Mouse (Mus musculus) CD4-positive, CD25-positive, alpha-beta regulatory T cell, adult 4 months (primary cell): ENCODE results near the gene 2010111I01Rik. TPM values are rescaled to one million over a fixed set of nuclear protein-coding genes. Genes with fewer than 3 reads are reported as not detected.
"Not testable (repeated sequence)": the region's sequence is repeated elsewhere in the genome, so short reads cannot be mapped to it uniquely, and the experiment has no call there.

Source experiments
- ATAC-seq: one replicate; pipeline ENCODE4 v1.8.0; 2017
- polyA plus RNA-seq, 2 experiments: library from polyadenylated mRNA; unstranded; fragments of 100-300 nt; shearing (Covaris generic); gene quantifications; one replicate each; pipeline ENCODE4 v1.2.1; 2017

2010111I01Rik gene
- polyA plus RNA-seq, 2 experiments from 2014 or later, result 224 to 233 TPM

GRCm38 (mm10) chr13:62956776-62957175 is 7.9 kb upstream of the 2010111I01Rik start:
- no peak for ATAC-seq

GRCm38 (mm10) chr13:62963358-62963757 is 1.3 kb upstream of the 2010111I01Rik start:
- no peak for ATAC-seq

DNA sequence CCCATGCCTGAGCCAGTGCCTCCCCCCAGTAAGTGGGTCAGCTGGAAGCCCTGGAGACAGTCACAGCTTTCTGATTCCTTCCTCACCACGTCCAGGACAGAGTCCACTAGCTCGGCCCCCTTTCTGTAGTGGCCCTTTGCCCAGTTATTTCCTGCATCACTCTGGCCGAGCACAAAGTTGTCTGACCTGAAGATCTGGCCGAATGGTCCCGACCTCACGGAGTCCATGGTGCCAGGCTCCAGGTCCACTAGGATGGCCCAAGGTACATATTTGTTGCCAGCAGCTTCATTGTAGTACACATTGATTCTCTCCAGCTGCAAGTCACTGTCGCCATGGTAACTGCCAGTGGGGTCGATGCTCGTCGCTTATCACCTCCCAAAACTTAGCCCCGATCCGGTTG is 3.5 kb downstream of the 2010111I01Rik start:
- ATAC-seq, result no peak

GRCm38 (mm10) chr13:62970515-62971269 is 6.0 kb downstream of the 2010111I01Rik start:
- no peak for ATAC-seq

- ATAC-seq, result no peak
These were observed 7.7 kb downstream of the 2010111I01Rik start for GRCm38 (mm10) chr13:62972403-62972802.

GRCm38 (mm10) chr13:62973111-62973510 is 8.4 kb downstream of the 2010111I01Rik start:
- ATAC-seq, result no peak

DNA sequence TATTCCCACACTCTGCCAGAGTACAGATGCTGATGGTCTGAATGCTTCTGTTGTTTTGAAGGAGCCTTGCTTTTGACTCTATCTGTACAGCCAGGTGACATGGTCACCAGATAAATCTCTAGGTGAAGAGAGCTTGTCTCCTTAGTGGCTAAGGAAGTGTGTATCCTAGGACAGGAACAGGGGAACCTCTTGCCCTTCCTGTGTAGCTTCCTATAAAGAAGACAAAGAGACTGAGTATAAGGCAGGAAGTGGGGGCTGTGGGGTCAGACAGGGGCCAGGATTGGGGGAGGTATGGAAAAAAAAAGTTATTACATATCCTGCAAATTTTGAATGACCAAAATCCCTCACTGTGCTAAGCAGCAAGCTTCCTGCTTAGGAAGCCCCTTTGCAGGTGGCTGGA is 13.4 kb downstream of the 2010111I01Rik start:
- no peak for ATAC-seq

DNA sequence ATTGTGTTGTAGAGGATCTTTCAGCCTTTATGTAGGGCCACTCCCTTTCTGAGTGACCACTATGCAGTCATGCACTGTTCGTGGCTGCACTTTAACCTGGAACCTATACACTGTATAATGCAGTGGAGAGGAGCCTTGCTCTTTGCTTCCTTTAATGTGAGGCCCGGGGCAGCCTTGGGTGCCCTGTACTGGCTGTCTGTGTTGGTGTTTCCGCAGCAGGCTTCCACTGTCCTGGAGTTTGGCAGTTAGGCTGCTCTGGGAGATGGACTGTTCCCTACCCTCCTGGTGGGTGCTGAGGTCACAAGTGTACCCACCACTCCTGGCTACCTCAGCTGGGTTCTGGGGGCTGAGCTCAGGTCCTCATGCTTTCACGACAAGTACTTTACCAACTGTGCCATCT is 14.1 kb downstream of the 2010111I01Rik start:
- ATAC-seq, result no peak

DNA sequence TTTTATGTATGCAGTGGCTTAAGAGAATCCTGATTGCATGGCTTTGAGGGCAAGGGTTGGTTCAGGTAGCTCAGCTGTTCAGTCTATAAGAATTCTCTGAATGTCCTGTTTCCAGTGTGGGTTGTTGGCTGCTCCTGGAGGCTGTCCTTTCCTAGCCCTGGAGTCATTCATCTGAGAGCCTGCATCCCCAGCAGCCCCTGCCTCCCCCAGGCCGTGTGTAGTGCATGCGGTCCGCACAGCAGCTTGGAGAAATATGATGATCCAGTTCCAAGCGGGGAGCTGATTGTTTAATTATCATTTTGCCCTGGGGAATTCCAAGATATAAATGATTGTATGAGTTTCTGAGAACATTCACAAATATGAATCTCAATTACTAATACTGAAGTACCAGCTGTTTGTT is 14.5 kb downstream of the 2010111I01Rik start:
- no peak for ATAC-seq

- ATAC-seq, result no peak
These were observed 15.4 kb downstream of the 2010111I01Rik start for GRCm38 (mm10) chr13:62980131-62980530.

GRCm38 (mm10) chr13:62984485-62984884 is 19.8 kb downstream of the 2010111I01Rik start:
- ATAC-seq, result no peak

- no peak for ATAC-seq
These were observed 25.3 kb downstream of the 2010111I01Rik start for GRCm38 (mm10) chr13:62989891-62990490.

DNA sequence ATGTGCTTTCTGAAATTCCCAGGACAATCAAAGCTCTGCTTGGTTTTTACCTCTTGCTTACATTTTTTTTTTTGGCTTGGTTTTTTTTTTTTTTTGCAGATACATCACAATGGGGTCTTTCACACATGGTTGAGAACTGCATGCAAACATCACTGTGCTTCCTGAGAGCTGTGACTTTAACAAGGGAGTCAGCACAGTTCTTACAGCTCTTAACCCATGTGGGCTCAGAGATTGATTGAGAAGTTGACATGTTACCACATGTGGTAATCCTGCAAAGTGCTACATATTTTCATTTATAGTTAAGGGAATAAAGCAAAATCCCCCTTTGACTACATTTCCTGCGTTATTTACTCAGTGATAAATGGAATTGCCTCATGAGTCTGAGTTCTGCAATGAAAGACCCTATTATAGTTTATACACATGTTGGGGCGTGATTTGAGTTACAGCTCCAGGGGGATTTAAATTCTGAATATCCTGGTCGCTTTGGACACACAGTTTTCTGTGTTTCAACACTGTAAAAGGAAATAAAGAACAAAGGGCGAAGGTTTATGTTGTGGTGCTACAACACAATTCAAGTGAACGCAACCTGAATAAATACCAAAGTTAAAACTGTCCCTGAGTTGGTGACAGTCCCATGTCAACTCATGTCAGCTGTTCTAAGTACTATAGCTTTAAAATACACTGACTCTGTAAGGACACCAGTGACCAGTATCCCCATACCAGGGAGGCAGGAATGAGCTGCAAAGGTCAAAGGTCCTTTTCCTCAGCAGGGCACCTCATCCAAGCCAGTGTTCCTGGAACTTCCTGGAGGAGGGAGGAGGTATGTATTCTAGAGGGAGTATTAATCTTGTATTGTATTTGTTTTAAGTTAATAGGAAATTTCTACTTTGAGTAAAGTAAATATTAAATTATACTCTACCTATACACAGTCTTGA is 29.1 kb downstream of the 2010111I01Rik start:
- ATAC-seq, result no peak

- ATAC-seq, result no peak
These were observed 32.1 kb downstream of the 2010111I01Rik start for GRCm38 (mm10) chr13:62996767-62997166.

DNA sequence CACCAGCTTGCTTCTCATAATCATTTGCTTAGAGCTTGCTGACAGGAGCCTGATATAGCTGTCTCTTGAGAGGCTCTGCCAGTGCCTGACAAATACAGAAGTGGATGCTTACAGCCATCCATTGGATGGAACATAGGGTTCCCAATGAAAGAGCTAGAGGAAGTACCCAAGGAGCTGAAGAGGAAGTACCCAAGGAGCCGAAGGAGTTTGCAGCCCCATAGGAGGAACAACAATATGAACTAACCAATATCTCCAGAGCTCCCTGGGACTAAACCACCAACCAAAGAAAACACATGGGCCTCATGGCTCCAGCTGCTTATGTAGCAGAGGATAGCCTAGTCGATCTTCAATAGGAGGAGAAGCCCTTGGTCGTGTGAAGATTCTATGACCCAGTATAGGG is 42.8 kb downstream of the 2010111I01Rik start:
- not testable (repeated sequence) for ATAC-seq

GRCm38 (mm10) chr13:63010345-63011090 is 45.8 kb downstream of the 2010111I01Rik start:
- ATAC-seq, result no peak

DNA sequence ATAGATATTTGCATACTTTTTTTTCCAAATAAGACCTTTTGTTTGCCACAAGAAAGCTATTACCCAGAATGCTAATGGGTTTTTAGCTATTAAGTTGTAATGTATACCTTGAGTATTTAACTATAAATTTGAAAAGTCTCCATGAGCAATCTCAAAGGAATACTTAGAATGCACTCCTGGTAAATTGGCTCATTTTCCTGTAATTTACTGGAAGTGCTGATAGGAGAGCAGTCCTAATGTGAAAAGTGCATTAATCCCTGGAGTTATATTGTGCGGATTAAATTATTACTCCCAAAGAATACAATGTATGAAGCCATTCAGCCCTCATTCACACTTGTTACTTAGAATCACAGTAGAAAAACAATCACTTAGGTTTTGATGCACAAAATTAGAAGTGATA is 49.7 kb downstream of the 2010111I01Rik start:
- ATAC-seq, result no peak

GRCm38 (mm10) chr13:63015362-63015761 is 50.7 kb downstream of the 2010111I01Rik start:
- no peak for ATAC-seq

DNA sequence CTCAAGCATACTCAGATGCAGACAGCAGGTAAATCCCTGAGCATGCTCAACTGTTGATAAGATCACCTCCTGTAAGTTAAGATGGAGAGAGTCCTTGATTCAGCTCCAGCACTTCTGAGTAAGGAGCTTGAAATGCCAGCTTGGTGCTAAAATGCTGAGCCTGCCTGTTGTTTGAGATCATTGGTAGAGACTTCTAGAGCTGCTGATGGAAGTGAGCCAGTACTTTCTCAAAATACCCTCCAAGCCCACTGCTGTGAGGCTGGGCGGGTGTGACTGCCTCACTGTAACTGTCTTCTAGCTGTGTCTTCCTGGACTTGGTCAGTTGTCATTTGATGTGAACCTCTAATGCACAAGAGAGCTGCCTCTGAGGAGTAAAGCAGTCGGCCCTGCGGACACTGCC is 51.4 kb downstream of the 2010111I01Rik start:
- ATAC-seq, result no peak

DNA sequence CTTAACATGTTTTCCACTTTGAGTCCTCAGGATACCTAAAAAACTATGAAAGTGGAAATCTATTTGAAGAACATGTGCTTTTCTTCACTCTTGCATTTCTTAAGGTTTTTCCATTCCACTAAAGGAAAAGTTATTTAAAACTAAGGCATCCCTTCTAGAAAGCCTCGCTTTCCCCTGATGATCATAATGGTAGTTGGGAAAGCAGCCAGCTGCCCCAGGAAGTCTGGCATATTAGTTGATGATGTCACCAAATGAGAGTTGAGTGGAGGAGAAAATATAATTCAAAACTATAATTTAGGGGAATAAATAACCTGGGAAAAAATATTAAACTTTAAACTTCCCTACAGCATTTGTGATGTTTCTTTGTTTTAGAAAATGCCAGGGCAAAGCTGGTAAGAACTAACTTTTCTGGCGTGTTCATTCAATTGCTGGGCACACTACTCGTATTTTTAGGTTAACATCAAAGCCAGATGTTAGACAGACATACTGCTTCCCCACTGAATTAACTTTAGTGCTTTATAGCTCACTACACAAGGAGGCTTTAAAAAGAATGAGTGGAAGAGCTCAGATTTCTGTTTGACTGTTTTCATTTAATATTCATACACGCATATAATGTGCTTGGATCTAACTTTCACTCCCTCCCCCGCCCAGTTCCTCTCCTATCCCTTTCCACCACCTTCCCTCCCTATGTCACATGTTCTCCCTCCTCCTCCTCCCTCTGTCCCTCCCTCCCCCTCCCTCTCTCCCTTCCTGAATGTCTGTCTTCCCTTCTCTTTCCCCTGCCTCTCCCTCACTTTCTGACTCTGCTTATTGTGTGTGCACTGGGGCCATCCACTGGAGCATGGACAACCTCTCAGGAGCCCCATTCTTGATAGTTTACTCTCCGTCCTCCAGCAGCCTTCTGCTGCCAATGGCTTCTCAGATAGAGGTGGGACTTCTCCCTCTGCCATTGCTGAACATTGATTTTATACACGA is 58.8 kb downstream of the 2010111I01Rik start:
- ATAC-seq, result no peak

- ATAC-seq, result no peak
These were observed 65.3 kb downstream of the 2010111I01Rik start for GRCm38 (mm10) chr13:63030023-63030422.
